Mouse (Mus musculus): ENCODE measurements around the gene Isy1.

The Isy1 gene

GRCm38 (mm10) chr6:87786621-87787020 is 52.0 kb downstream of the Isy1 start:
- no peaks in the 10 kb centered on the region for H3K9me3 ChIP-seq (ENCODE audit: low read length)
- peaks cover 23% of the 10 kb centered on the region for H3K4me1 ChIP-seq (replicated peaks; ENCODE audit: low read depth, low read length)
- H3K4me3 ChIP-seq (replicated peaks; ENCODE audit: low read length), result no peak overlapping the region
- TF ChIP-seq NANOG (IDR thresholded peaks at IDR 0.05; ENCODE audit: borderline replicate concordance, low read length) (no peak), POU5F1 (IDR thresholded peaks at IDR 0.05; ENCODE audit: borderline replicate concordance, low read length) (no peak), CTCF (conservative IDR thresholded peaks at IDR 0.05; ENCODE audit: low read length) (no peak)
- no peaks in the 10 kb centered on the region for H3K27me3 ChIP-seq (ENCODE audit: insufficient read depth, low read length)
- no peaks in the 10 kb centered on the region for H3K36me3 ChIP-seq (ENCODE audit: insufficient read depth, low read length)

GRCm38 (mm10) chr6:87784033-87784432 is 54.6 kb downstream of the Isy1 start:
- no peak for TF ChIP-seq CTCF (conservative IDR thresholded peaks at IDR 0.05; ENCODE audit: low read length)
- no peaks in the 10 kb centered on the region for H3K36me3 ChIP-seq (ENCODE audit: insufficient read depth, low read length)
- H3K27me3 ChIP-seq (ENCODE audit: insufficient read depth, low read length), result no peaks in the 10 kb centered on the region
- H3K4me3 ChIP-seq (replicated peaks; ENCODE audit: low read length), result no peak overlapping the region
- H3K4me1 ChIP-seq (replicated peaks; ENCODE audit: low read depth, low read length), result peaks cover 7% of the 10 kb centered on the region
- no peaks in the 10 kb centered on the region for H3K9me3 ChIP-seq (ENCODE audit: low read length)

- Histone ChIP-seq H3K4me3 (replicated peaks; ENCODE audit: low read length) (no peak overlapping the region), H3K36me3 (ENCODE audit: insufficient read depth, low read length) (no peaks in the 10 kb centered on the region), H3K9me3 (ENCODE audit: low read length) (no peaks in the 10 kb centered on the region), H3K27me3 (ENCODE audit: insufficient read depth, low read length) (peaks cover 8% of the 10 kb centered on the region), H3K4me1 (replicated peaks; ENCODE audit: low read depth, low read length) (no peaks in the 10 kb centered on the region)
- no peak for TF ChIP-seq POU5F1 (IDR thresholded peaks at IDR 0.05; ENCODE audit: borderline replicate concordance, low read length)
- TF ChIP-seq NANOG (IDR thresholded peaks at IDR 0.05; ENCODE audit: borderline replicate concordance, low read length), result no peak
- no peak for TF ChIP-seq CTCF (conservative IDR thresholded peaks at IDR 0.05; ENCODE audit: low read length)
Observed at GRCm38 (mm10) chr6:87780546-87781301, 57.9 kb downstream of the Isy1 start.

GRCm38 (mm10) chr6:87779174-87780165 is 59.1 kb downstream of the Isy1 start:
- TF ChIP-seq CTCF (conservative IDR thresholded peaks at IDR 0.05; ENCODE audit: low read length), result no peak
- peaks cover 4% of the 10 kb centered on the region; the same call in 1 of the 2 replicates for H3K9me3 ChIP-seq (ENCODE audit: low read length)
- no peak overlapping the region for H3K4me3 ChIP-seq (replicated peaks; ENCODE audit: low read length)
- H3K36me3 ChIP-seq (ENCODE audit: insufficient read depth, low read length), result no peaks in the 10 kb centered on the region
- no peaks in the 10 kb centered on the region for H3K4me1 ChIP-seq (replicated peaks; ENCODE audit: low read depth, low read length)
- peaks cover 12% of the 10 kb centered on the region for H3K27me3 ChIP-seq (ENCODE audit: insufficient read depth, low read length)

- no peak for TF ChIP-seq NANOG (IDR thresholded peaks at IDR 0.05; ENCODE audit: borderline replicate concordance, low read length)
- no peak for TF ChIP-seq POU5F1 (IDR thresholded peaks at IDR 0.05; ENCODE audit: borderline replicate concordance, low read length)
- TF ChIP-seq CTCF (conservative IDR thresholded peaks at IDR 0.05; ENCODE audit: low read length), result no peak
- Histone ChIP-seq H3K4me3 (replicated peaks; ENCODE audit: low read length) (no peak overlapping the region), H3K9me3 (ENCODE audit: low read length) (peaks cover 4% of the 10 kb centered on the region; the same call in 1 of the 2 replicates), H3K27me3 (ENCODE audit: insufficient read depth, low read length) (peaks cover 12% of the 10 kb centered on the region), H3K4me1 (replicated peaks; ENCODE audit: low read depth, low read length) (no peaks in the 10 kb centered on the region), H3K36me3 (ENCODE audit: insufficient read depth, low read length) (no peaks in the 10 kb centered on the region)
Observed at GRCm38 (mm10) chr6:87778294-87779173, 60.1 kb downstream of the Isy1 start.

- Histone ChIP-seq H3K4me1 (replicated peaks; ENCODE audit: low read depth, low read length) (no peaks in the 10 kb centered on the region), H3K36me3 (ENCODE audit: insufficient read depth, low read length) (no peaks in the 10 kb centered on the region), H3K4me3 (replicated peaks; ENCODE audit: low read length) (no peak within 1 kb of the TSS), H3K9me3 (ENCODE audit: low read length) (peaks cover 4% of the 10 kb centered on the region; the same call in 1 of the 2 replicates), H3K27me3 (ENCODE audit: insufficient read depth, low read length) (peaks cover 12% of the 10 kb centered on the region)
- no peak for TF ChIP-seq POU5F1 (IDR thresholded peaks at IDR 0.05; ENCODE audit: borderline replicate concordance, low read length)
- no peak for TF ChIP-seq NANOG (IDR thresholded peaks at IDR 0.05; ENCODE audit: borderline replicate concordance, low read length)
Observed at GRCm38 (mm10) chr6:87777842-87778241, 60.8 kb downstream of the Isy1 start, which contains the start of gene Gp9. TSS of gene Gp9 (plus strand) at chr6:87778072.

- TF ChIP-seq CTCF (conservative IDR thresholded peaks at IDR 0.05; ENCODE audit: low read length) (no peak), POU5F1 (IDR thresholded peaks at IDR 0.05; ENCODE audit: borderline replicate concordance, low read length) (no peak), NANOG (IDR thresholded peaks at IDR 0.05; ENCODE audit: borderline replicate concordance, low read length) (no peak)
- Histone ChIP-seq H3K36me3 (ENCODE audit: insufficient read depth, low read length) (no peaks in the 10 kb centered on the region), H3K9me3 (ENCODE audit: low read length) (peaks cover 4% of the 10 kb centered on the region; the same call in 1 of the 2 replicates), H3K27me3 (ENCODE audit: insufficient read depth, low read length) (peaks cover 12% of the 10 kb centered on the region), H3K4me3 (replicated peaks; ENCODE audit: low read length) (no peak overlapping the region), H3K4me1 (replicated peaks; ENCODE audit: low read depth, low read length) (no peaks in the 10 kb centered on the region)
Observed at GRCm38 (mm10) chr6:87776663-87777062, 61.9 kb downstream of the Isy1 start.

All from E14TG2a.4 (cell line).